Mouse (Mus musculus) liver, embryonic 16.5 days (tissue): ENCODE measurements at regions not wholly inside any gene's neighbourhood (a gene's known extent, or its start where the extent isn't known, plus 50 kb on each side); places are given as distances from the start of the nearest gene placed in this dataset.

ENCODE experiments used
- ATAC-seq: fragments of 200-750 bp; cut with Nextera tagmentation; 2 replicates; pipeline ENCODE4 v1.8.0; 2017; ENCODE audit warnings: low read depth, mild to moderate bottlenecking, moderate number of reproducible peaks, moderate library complexity
- H3K27ac ChIP-seq: fragments of 300-500 bp; sonication (generic); 2 replicates; pipeline ENCODE4 v1.5.1; 2014; ENCODE audit warnings: mild to moderate bottlenecking, low read length
- H3K27me3 ChIP-seq: fragments of 300-500 bp; sonication (generic); 2 replicates; pipeline ENCODE4 v1.6.1; 2014; ENCODE audit warnings: low read depth, low read length, mixed read lengths; ENCODE audit not compliant: control insufficient read depth, insufficient read depth
- H3K36me3 ChIP-seq: fragments of 300-500 bp; sonication (generic); 2 replicates; pipeline ENCODE4 v1.6.1; 2014; ENCODE audit warnings: mild to moderate bottlenecking; ENCODE audit not compliant: control insufficient read depth, insufficient read depth
- H3K4me1 ChIP-seq: fragments of 300-500 bp; sonication (generic); 2 replicates; pipeline ENCODE4 v1.6.1; 2014; ENCODE audit warnings: low read depth, low read length, mixed read lengths; ENCODE audit not compliant: control insufficient read depth
- H3K4me2 ChIP-seq: fragments of 300-500 bp; sonication (generic); 2 replicates; pipeline ENCODE4 v1.6.1; 2014; ENCODE audit warnings: low read depth, low read length, mixed read lengths
- H3K4me3 ChIP-seq: fragments of 300-500 bp; sonication (generic); 2 replicates; pipeline ENCODE4 v1.5.1; 2014; ENCODE audit warnings: low read depth, mild to moderate bottlenecking, low read length
- H3K9ac ChIP-seq: fragments of 300-500 bp; sonication (generic); 2 replicates; pipeline ENCODE4 v1.6.1; 2014; ENCODE audit warnings: low read depth, low read length
- H3K9me3 ChIP-seq: fragments of 300-500 bp; sonication (generic); replicated peaks from 2 replicates; pipeline ENCODE4 v1.6.1; 2016; ENCODE audit warnings: low read length; ENCODE audit not compliant: control insufficient read depth
- WGBS: fragments of 180-500 bp; shearing (Covaris S2); extraction: QIAGEN DNeasy Blood & Tissue Kit; methylation state at CpG from one replicate; pipeline ENCODE4 v1.1.7; 2014; ENCODE audit not compliant: insufficient replicate concordance; 5-methylcytosine and 5-hydroxymethylcytosine counted together

DNA sequence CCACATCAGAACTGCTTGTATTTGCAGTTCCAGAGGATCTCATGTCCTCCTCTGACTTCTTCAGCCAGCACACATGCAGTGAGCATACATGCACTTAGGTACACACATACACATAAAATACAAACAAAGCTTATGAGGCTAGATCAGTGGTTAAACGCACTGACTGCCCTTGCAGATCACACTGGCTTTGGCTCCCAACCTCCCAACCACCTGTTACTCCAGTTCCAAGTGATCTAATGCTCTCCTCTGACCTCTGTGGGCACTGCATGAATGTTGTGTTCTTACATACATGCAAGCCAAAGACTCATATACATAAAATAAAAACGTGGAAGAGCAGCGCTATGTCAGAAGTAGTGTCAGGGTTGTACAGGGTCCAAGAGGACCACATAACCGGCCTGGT is 141.9 kb downstream of the Fam124b start:
- Histone ChIP-seq H3K4me1 (no peaks in the 10 kb centered on the region), H3K4me3 (no peak overlapping the region), H3K9ac (no peak overlapping the region), H3K27me3 (no peaks in the 10 kb centered on the region), H3K9me3 (no peaks in the 10 kb centered on the region), H3K4me2 (no peak overlapping the region), H3K36me3 (no peaks in the 10 kb centered on the region), H3K27ac (no peak overlapping the region)
- 68% methylated on average over 4 of the region's 4 CpGs for WGBS
- no peak for ATAC-seq

- H3K27me3 ChIP-seq: no peaks in the 10 kb centered on the region
- no peak overlapping the region for H3K4me2 ChIP-seq
- no peak overlapping the region for H3K9ac ChIP-seq
- no peak for ATAC-seq
- no peaks in the 10 kb centered on the region for H3K9me3 ChIP-seq
- WGBS: 61% methylated on average over 4 of the region's 4 CpGs
- H3K4me3 ChIP-seq: no peak overlapping the region
- no peaks in the 10 kb centered on the region for H3K4me1 ChIP-seq
- H3K27ac ChIP-seq: no peak overlapping the region
- no peaks in the 10 kb centered on the region for H3K36me3 ChIP-seq
These were observed 143.9 kb downstream of the Fam124b start for GRCm38 (mm10) chr1:80074376-80074775.

- no peak overlapping the region for H3K9ac ChIP-seq
- H3K36me3 ChIP-seq: no peaks in the 10 kb centered on the region
- ATAC-seq: no peak
- no peak overlapping the region for H3K4me3 ChIP-seq
- no peaks in the 10 kb centered on the region for H3K4me1 ChIP-seq
- no peak overlapping the region for H3K4me2 ChIP-seq
- H3K27me3 ChIP-seq: no peaks in the 10 kb centered on the region
- H3K27ac ChIP-seq: no peak overlapping the region
- 72% methylated on average over 3 of the region's 3 CpGs for WGBS
- H3K9me3 ChIP-seq: no peaks in the 10 kb centered on the region
These were observed 144.3 kb downstream of the Fam124b start for GRCm38 (mm10) chr1:80073950-80074349.

- Histone ChIP-seq H3K9me3 (no peaks in the 10 kb centered on the region), H3K27ac (no peak overlapping the region), H3K4me3 (no peak overlapping the region), H3K4me1 (no peaks in the 10 kb centered on the region), H3K27me3 (no peaks in the 10 kb centered on the region), H3K36me3 (no peaks in the 10 kb centered on the region), H3K9ac (no peak overlapping the region), H3K4me2 (no peak overlapping the region)
- ATAC-seq: no peak
- WGBS: 58% methylated on average over 4 of the region's 4 CpGs
These were observed 149.1 kb downstream of the Fam124b start for GRCm38 (mm10) chr1:80069141-80069540.

GRCm38 (mm10) chr1:80062121-80062520 is 156.2 kb downstream of the Fam124b start:
- H3K4me3 ChIP-seq: no peak overlapping the region
- WGBS: 27% methylated on average over 1 of the region's 1 CpGs
- no peak for ATAC-seq

GRCm38 (mm10) chr1:80061632-80062031 is 156.6 kb downstream of the Fam124b start:
- 75% methylated on average over 7 of the region's 7 CpGs for WGBS
- no peak overlapping the region for H3K27ac ChIP-seq
- no peaks in the 10 kb centered on the region for H3K27me3 ChIP-seq
- H3K4me2 ChIP-seq: no peak overlapping the region
- no peak overlapping the region for H3K4me3 ChIP-seq
- no peaks in the 10 kb centered on the region for H3K4me1 ChIP-seq
- no peak overlapping the region for H3K9ac ChIP-seq
- no peaks in the 10 kb centered on the region for H3K9me3 ChIP-seq
- no peaks in the 10 kb centered on the region for H3K36me3 ChIP-seq
- ATAC-seq: no peak

More at GRCm38 (mm10) chr1:80062121-80062520, 156.2 kb downstream of the Fam124b start:
- H3K4me1 ChIP-seq: no peaks in the 10 kb centered on the region
- H3K36me3 ChIP-seq: no peaks in the 10 kb centered on the region
- no peaks in the 10 kb centered on the region for H3K27me3 ChIP-seq
- no peaks in the 10 kb centered on the region for H3K9me3 ChIP-seq
- H3K27ac ChIP-seq: no peak overlapping the region
- H3K9ac ChIP-seq: no peak overlapping the region
- H3K4me2 ChIP-seq: no peak overlapping the region

- Histone ChIP-seq H3K9me3 (no peaks in the 10 kb centered on the region), H3K9ac (no peak overlapping the region), H3K4me1 (no peaks in the 10 kb centered on the region), H3K36me3 (no peaks in the 10 kb centered on the region), H3K27ac (no peak overlapping the region), H3K27me3 (no peaks in the 10 kb centered on the region), H3K4me3 (no peak overlapping the region), H3K4me2 (no peak overlapping the region)
- 70% methylated on average over 10 of the region's 10 CpGs for WGBS
- no peak for ATAC-seq
These were observed 173.1 kb downstream of the Fam124b start for GRCm38 (mm10) chr1:80045141-80045540.

DNA sequence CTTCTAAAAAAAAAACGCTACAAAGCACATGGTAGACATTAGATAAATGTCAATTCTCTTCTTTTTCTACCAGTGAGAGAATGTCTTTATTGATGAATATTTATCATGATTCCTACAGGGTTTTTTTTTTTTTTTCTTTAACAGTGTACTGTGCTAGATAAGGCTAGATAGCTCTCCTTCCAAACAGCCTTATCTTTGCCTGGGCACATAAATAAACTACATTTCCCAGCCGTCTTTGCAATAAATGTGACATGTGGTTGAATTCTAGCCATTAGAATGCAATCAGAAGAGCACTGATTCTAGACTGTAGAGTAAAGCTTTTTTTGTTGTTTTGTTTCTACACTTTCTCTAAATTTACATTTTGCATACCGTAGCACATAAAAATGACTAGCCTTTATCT is 177.9 kb downstream of the Fam124b start:
- H3K9me3 ChIP-seq: no peaks in the 10 kb centered on the region
- no peak overlapping the region for H3K27ac ChIP-seq
- no peaks in the 10 kb centered on the region for H3K27me3 ChIP-seq
- ATAC-seq: peak; percentile 62
- no peaks in the 10 kb centered on the region for H3K36me3 ChIP-seq
- no peak overlapping the region for H3K9ac ChIP-seq
- H3K4me3 ChIP-seq: no peak overlapping the region
- no peak overlapping the region for H3K4me2 ChIP-seq
- no peaks in the 10 kb centered on the region for H3K4me1 ChIP-seq
- 42% methylated on average over 3 of the region's 3 CpGs for WGBS

GRCm38 (mm10) chr1:80039891-80040290 is 178.4 kb downstream of the Fam124b start:
- no peak overlapping the region for H3K4me2 ChIP-seq
- H3K27ac ChIP-seq: no peak overlapping the region
- H3K27me3 ChIP-seq: no peaks in the 10 kb centered on the region
- no peak overlapping the region for H3K4me3 ChIP-seq
- H3K36me3 ChIP-seq: no peaks in the 10 kb centered on the region
- H3K4me1 ChIP-seq: no peaks in the 10 kb centered on the region
- 64% methylated on average over 3 of the region's 3 CpGs for WGBS
- no peak for ATAC-seq
- no peak overlapping the region for H3K9ac ChIP-seq
- no peaks in the 10 kb centered on the region for H3K9me3 ChIP-seq

- no peaks in the 10 kb centered on the region for H3K4me1 ChIP-seq
- WGBS: 43% methylated on average over 4 of the region's 4 CpGs
- ATAC-seq: no peak
- no peak overlapping the region for H3K4me3 ChIP-seq
- H3K27ac ChIP-seq: no peak overlapping the region
- no peak overlapping the region for H3K9ac ChIP-seq
- no peaks in the 10 kb centered on the region for H3K9me3 ChIP-seq
- no peak overlapping the region for H3K4me2 ChIP-seq
- H3K27me3 ChIP-seq: no peaks in the 10 kb centered on the region
- no peaks in the 10 kb centered on the region for H3K36me3 ChIP-seq
These were observed 178.2 kb upstream of the Serpine2 start for GRCm38 (mm10) chr1:80039161-80039560.
